Mouse (Mus musculus) CD4-positive, CD25-positive, alpha-beta regulatory T cell (primary cell): ENCODE measurements around the gene Ankrd31. TPM values are rescaled to one million over a fixed set of nuclear protein-coding genes. Genes with fewer than 3 reads are reported as not detected.

Experiments
- polyA plus RNA-seq: library from polyadenylated mRNA; unstranded; fragments of 100-300 nt; shearing (Covaris generic); gene quantifications from one replicate; pipeline ENCODE4 v1.2.1, GENCODE M21; 2017

Ankrd31 gene
- not detected for polyA plus RNA-seq

DNA sequence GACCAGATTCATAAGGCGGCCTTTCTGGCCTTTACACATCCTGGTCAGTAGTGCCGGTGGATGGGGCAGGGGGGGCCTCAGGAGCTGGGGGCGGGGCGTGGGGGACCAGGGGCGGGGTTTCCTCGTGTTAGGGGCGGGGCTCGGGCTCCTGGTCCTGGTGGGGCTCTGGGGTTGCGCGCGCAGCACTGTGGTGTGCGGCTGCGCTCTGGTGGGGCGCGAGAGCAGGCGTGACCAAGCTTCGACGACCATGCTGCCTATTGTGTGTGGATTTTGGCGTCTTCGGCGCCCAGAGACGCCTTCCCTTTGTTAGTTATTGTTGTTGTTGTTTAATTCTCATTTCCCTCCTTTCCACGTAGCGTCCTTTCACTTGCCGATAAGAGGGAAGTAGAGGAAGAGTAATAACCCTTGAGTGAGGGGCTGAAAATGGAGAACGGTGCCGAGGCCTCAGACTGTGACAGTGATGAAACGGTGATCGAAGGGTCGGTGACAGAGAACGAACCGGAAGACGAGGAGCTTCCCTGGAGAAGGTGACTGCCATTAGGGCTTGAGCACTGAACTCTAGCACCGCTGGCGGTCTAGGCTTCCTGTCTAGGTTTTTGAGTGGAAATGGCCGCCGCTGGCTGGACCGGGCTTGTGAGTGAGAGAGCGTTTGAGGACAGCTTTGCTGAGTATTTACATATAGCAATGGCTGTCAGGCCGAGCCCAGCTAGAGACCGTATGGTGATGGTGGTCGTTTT lies at the start of gene Ankrd31:
Gene Ankrd31, plus strand, starts transcription at position 164 of the 737 bp plus-strand sequence.

DNA sequence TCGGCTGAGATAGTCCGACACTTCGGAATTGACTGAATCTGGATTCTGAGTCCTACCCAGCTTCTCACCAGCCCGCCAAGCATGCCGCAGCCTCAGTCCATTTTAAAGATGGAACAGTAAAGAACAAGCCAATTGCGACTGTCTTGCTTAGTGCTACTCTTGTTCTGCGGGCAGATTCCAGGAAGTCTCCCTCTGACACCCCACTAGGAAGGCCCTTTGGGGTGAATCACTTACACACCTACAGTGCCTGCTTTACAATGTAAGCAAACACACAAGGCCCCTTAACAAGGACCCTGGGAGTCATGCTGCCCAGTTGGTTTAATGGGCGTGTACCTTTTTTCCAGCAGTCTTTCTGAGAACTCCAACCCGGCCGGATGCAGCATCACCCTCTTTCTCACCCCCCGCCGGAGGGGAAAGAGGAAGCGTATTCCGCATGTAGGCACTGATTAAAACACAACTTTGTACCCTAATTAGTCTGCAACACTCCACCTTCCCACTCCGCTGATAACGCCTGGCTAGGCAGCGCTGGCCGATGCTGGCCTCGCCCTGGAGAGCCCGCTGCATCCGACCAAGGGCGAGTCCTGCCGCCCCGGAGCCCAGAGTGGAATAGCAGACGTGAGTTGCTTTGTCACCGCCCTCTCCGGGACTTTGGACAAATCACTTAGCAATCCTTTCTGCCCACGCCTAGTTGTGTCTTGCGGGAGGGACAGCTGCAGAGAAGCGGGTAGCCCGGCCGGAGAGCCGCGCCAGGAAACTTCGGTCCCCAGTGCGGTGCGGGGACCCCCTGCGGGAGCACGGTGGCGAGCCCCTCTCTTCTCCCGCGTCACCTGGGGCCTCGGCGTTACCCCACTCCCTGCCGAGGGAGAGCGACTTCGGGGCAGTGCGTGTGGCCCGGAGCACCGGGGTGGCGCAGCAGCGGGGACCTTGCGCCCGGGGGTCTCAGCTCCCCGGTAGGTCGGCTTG lies 176.2 kb downstream of the Ankrd31 start, which contains the start of gene Gcnt4:
Gene Gcnt4, plus strand, starts transcription at position 691 of the 963 bp plus-strand sequence.

Other genes with a start within 250 kb of the Ankrd31 start
- gene Polk, start 205.7 kb upstream of the Ankrd31 start, polyA plus RNA-seq: 16.7 TPM
- gene Col4a3bp, start 205.7 kb upstream of the Ankrd31 start, polyA plus RNA-seq: 32.5 TPM
- gene Hmgcr, start 77.3 kb upstream of the Ankrd31 start, polyA plus RNA-seq: 61.7 TPM
- not detected for gene Gcnt4, start 176.4 kb downstream of the Ankrd31 start, polyA plus RNA-seq